Mouse (Mus musculus): ENCODE measurements around the gene Pitpnm1.

DNA sequence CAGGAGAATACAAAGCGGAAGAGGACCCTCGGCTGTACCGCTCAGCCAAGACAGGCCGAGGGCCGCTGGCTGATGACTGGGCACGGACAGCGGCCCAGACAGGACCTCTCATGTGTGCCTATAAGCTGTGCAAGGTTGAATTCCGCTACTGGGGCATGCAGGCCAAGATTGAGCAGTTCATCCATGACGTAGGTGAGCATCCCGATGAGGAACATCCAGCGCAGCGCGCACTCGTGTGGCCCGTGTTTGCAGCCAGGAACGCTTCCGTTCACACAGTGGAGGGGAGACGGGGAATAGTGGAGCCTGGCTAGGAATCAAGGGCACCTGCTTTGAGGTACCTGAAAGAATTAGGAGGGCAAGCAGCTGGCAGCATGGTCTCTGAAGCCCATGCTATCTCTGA lies 3.5 kb downstream of the Pitpnm1 start:
- no peak for TF ChIP-seq POLR2A (IDR thresholded peaks at IDR 0.05; ENCODE audit: control insufficient read depth, extremely low read depth, insufficient read depth, low read length, poor library complexity)
- TF ChIP-seq CTCF (IDR thresholded peaks at IDR 0.05; ENCODE audit: borderline replicate concordance, control insufficient read depth, extremely low read depth, insufficient read depth, low read length, poor library complexity) = no peak
